Mouse (Mus musculus): ENCODE results near the gene Plekhg5. TPM values are rescaled to one million over a fixed set of nuclear protein-coding genes. Genes with fewer than 3 reads are reported as not detected.

Plekhg5 gene
- polyA plus RNA-seq, 1 experiment: 22.0 TPM

DNA sequence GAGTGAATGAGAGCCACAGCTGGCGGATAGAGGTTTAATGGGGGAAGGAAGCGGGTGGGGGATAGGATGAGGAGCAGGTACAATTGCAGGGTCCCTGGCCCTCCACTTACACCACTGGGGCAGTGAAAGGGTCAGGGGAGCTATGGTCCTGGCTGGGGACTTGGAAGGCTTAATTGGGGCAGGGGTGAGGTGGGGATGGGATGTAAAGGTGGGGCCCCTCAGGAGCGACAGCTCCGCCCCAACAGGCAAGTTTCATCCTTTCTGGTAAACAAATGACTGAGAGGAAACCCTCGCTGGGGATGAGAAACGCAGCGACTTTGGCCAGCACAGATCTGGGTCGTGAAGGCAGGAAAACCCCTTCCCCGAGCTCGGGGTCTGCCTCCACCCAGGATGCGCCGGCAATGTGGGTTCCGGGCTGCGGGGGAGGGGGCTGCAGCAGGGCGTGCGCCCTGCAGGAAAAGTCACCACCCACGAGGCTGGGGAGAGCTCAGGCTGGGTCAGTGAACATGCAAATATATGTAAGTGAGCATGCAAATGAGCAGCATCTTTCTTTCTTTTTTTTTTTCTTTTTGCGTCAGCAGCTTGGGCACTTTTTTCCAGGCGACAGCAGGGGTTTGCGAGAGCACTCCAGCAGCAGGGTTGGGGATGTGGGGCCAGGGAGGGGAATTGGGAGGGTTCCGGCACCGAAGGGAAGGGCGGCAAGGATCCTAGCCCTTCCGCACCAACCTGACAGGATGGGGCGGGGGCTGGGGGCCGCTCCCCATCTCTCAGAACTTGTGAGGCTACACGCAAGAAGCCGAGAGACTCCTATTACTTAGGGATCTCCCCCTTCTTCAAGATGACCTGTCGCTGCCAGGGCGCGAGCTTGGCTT lies 48.2 kb downstream of the Plekhg5 start:
- Histone ChIP-seq H3K4me1 (replicated peaks; ENCODE audit: control insufficient read depth, insufficient read depth, low read length) (peaks cover 46% of the 10 kb centered on the region), H3K4me3 (ENCODE audit: control insufficient read depth, insufficient read depth, low read length) (peak overlapping the region; percentile 37), H3K27ac (ENCODE audit: control insufficient read depth, insufficient read depth, low read length) (peak overlapping the region; percentile 13; the same call in 1 of the 2 replicates), H3K27me3 (ENCODE audit: control insufficient read depth, insufficient read depth, low read length) (peaks cover 7% of the 10 kb centered on the region; the same call in 1 of the 2 replicates), H3K36me3 (ENCODE audit: control insufficient read depth, insufficient read depth, low read length) (no peaks in the 10 kb centered on the region)
- TF ChIP-seq CTCF (IDR thresholded peaks at IDR 0.05; ENCODE audit: borderline replicate concordance, control insufficient read depth, extremely low read depth, insufficient read depth, low read length, poor library complexity) (no peak), POLR2A (IDR thresholded peaks at IDR 0.05; ENCODE audit: control insufficient read depth, extremely low read depth, insufficient read depth, low read length, poor library complexity) (no peak)
- peak; percentile 45 for DNase-seq
- 6% methylated on average over 31 of the region's 31 CpGs for WGBS

DNA sequence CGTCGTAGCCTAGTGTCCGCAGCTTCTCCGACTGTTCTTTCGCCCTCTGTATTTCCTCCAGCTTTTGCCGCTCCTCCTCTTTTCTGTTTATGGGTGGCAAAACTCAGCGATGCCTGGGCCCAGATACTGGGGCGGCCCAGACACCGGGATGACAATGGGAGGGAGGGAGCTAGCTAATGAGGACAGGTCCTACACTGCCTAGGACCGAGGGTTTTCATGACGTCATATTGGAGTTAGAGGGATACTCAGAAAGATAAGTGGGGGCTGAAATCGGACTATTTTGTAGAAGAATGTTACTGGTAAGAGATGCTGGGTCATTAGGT lies 48.8 kb downstream of the Plekhg5 start:
- peak overlapping the region; percentile 13; the same call in 1 of the 2 replicates for H3K27ac ChIP-seq (ENCODE audit: control insufficient read depth, insufficient read depth, low read length)
- DNase-seq: no peak

DNA sequence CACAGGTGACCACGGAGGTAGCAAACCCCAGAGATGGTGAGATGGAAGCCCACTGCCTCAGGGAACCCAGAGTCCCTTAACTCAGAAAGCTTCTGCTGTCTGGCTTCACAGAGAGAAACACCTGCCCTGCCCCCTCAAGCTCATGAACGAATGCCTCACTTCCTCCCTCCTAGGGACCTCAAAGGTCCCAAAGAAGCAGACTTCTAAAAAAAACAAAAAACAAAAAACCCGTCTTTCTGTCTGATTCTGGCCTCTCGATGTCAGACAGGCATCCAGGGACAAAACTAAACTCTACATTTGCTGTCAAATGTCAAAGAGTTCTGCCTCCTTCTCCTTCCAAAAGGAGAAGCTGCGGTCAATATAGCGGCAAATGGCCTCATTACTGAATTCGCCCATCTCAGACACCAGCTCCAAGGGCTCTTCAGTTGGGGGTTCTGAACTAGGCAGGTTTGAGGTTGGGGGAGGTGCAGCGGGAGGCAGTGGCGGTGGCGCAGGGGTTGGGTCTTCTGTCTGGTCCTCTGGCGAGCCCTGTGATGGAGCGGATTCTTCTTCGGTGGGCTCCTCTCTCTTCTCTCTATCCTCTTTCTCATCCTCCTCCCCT lies 52.2 kb downstream of the Plekhg5 start:
- H3K4me1 ChIP-seq (replicated peaks; ENCODE audit: control insufficient read depth, insufficient read depth, low read length): peaks cover 36% of the 10 kb centered on the region
- WGBS: 4% methylated on average over 13 of the region's 13 CpGs
- no peak for DNase-seq
- H3K27me3 ChIP-seq (ENCODE audit: control insufficient read depth, insufficient read depth, low read length): peaks cover 18% of the 10 kb centered on the region; the same call in 1 of the 2 replicates
- H3K36me3 ChIP-seq (ENCODE audit: control insufficient read depth, insufficient read depth, low read length): no peaks in the 10 kb centered on the region
- TF ChIP-seq CTCF (IDR thresholded peaks at IDR 0.05; ENCODE audit: borderline replicate concordance, control insufficient read depth, extremely low read depth, insufficient read depth, low read length, poor library complexity) (no peak), POLR2A (IDR thresholded peaks at IDR 0.05; ENCODE audit: control insufficient read depth, extremely low read depth, insufficient read depth, low read length, poor library complexity) (no peak)
- H3K27ac ChIP-seq (ENCODE audit: control insufficient read depth, insufficient read depth, low read length): peak overlapping the region; percentile 56
- peak overlapping the region; percentile 49 for H3K4me3 ChIP-seq (ENCODE audit: control insufficient read depth, insufficient read depth, low read length)

More for the DNA sequence above, 48.8 kb downstream of the Plekhg5 start:
- 5% methylated on average over 12 of the region's 12 CpGs for WGBS
- Histone ChIP-seq H3K36me3 (ENCODE audit: control insufficient read depth, insufficient read depth, low read length) (no peaks in the 10 kb centered on the region), H3K4me1 (replicated peaks; ENCODE audit: control insufficient read depth, insufficient read depth, low read length) (peaks cover 43% of the 10 kb centered on the region), H3K4me3 (ENCODE audit: control insufficient read depth, insufficient read depth, low read length) (peak overlapping the region; percentile 37), H3K27me3 (ENCODE audit: control insufficient read depth, insufficient read depth, low read length) (peaks cover 10% of the 10 kb centered on the region; the same call in 1 of the 2 replicates)
- TF ChIP-seq CTCF (IDR thresholded peaks at IDR 0.05; ENCODE audit: borderline replicate concordance, control insufficient read depth, extremely low read depth, insufficient read depth, low read length, poor library complexity) (no peak), POLR2A (IDR thresholded peaks at IDR 0.05; ENCODE audit: control insufficient read depth, extremely low read depth, insufficient read depth, low read length, poor library complexity) (no peak)

DNA sequence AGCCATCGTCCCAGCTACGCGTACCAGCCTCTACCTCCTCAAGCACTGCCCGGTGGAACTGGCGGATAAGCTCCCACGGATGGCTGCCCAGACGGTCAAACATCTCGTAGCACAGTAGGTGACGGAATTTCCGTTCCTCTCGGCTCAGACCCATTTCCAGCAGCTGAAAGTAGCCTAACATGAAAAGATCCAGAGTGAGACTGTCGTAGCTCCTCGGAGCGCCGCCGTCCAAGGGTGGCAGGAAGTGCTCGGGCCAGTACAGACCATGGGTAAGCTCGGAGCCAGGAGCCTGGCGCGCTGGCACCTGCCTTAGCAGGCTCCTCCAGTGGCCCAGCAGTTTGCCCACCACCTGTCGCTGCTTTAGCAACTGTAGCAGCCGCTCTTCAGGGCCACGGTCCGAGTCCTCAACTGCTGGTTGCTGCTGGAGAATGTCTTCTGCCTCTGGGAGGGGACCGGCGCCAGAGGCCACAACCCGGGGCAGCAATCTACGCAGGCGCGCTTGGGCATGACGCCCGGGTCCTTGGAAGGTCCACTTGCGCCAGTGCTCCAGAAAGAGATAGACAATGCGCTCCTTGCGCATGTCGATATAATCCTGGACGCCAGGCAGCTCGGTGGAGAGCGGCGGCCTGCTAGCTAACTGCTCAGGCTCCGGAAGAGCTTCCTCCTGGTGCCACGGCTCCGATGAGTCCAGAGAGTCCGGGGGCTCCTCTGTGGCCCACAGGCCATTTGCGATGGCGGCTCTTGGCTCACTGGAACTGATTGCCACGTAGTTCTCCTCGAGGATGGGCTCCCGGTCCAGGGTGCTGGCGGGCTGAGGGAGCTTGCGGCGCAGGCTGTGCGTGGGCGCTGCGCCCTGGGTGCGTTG lies 53.1 kb downstream of the Plekhg5 start:
- peaks cover 18% of the 10 kb centered on the region; the same call in 1 of the 2 replicates for H3K27me3 ChIP-seq (ENCODE audit: control insufficient read depth, insufficient read depth, low read length)
- 0 out of 2 replicates have a peak, but pooled peaks have one; percentile 18 for TF ChIP-seq POLR2A (IDR thresholded peaks at IDR 0.05; ENCODE audit: control insufficient read depth, extremely low read depth, insufficient read depth, low read length, poor library complexity)
- TF ChIP-seq CTCF (IDR thresholded peaks at IDR 0.05; ENCODE audit: borderline replicate concordance, control insufficient read depth, extremely low read depth, insufficient read depth, low read length, poor library complexity): no peak
- peaks cover 31% of the 10 kb centered on the region for H3K4me1 ChIP-seq (replicated peaks; ENCODE audit: control insufficient read depth, insufficient read depth, low read length)
- H3K27ac ChIP-seq (ENCODE audit: control insufficient read depth, insufficient read depth, low read length): peak overlapping the region; percentile 56; the same call in 1 of the 2 replicates
- H3K36me3 ChIP-seq (ENCODE audit: control insufficient read depth, insufficient read depth, low read length): no peaks in the 10 kb centered on the region
- 7% methylated on average over 56 of the region's 56 CpGs for WGBS
- peak overlapping the region; percentile 49 for H3K4me3 ChIP-seq (ENCODE audit: control insufficient read depth, insufficient read depth, low read length)
- DNase-seq: no peak

DNA sequence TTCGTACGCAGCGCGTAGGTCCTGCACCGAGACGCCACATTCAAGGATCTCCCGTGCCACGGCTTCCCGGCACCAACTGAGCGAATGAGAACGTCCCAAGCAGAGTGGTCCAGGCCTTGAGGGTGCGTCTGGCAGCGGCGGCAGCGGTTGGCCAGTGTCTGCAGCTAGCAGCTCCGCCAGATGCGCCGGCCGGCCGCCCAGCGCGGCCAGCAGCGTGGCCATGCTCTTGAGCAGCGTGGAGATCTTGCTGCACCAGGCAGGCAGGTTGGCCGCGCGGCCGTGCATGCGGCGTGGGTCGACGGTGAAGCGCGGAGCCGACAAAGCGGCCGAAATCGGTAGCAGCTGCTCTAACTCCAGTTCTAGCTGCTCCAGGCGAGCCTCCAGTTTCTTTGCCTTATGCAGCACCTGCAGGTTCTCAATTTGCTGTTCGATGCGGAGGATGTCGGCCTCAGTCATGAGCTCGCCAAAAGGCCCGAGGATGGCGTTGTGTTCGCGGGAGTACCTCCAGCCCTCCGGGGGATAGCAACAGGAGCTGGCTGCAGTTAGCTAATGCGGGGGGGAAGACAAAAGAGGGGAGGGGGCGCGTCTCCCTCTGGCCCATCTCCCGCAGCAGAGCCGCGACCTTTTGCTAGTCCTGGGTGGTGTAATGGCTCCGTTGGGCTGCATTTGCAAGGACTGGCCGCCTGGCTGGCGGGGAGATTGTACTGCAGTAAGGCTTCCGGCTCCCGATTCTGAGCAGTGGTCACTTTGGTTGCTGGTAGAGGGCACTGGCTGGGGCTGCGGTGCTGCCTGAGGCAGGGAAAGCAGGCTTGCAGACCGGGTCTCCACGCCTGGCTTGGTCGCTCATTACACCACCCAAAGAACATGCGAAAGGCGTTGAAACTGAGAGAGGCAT lies 54.0 kb downstream of the Plekhg5 start:
- peaks cover 14% of the 10 kb centered on the region; the same call in 1 of the 2 replicates for H3K27me3 ChIP-seq (ENCODE audit: control insufficient read depth, insufficient read depth, low read length)
- TF ChIP-seq POLR2A (IDR thresholded peaks at IDR 0.05; ENCODE audit: control insufficient read depth, extremely low read depth, insufficient read depth, low read length, poor library complexity) (0 out of 2 replicates have a peak, but pooled peaks have one; percentile 5), CTCF (IDR thresholded peaks at IDR 0.05; ENCODE audit: borderline replicate concordance, control insufficient read depth, extremely low read depth, insufficient read depth, low read length, poor library complexity) (no peak)
- WGBS: 22% methylated on average over 64 of the region's 65 CpGs
- H3K36me3 ChIP-seq (ENCODE audit: control insufficient read depth, insufficient read depth, low read length): no peaks in the 10 kb centered on the region
- H3K4me1 ChIP-seq (replicated peaks; ENCODE audit: control insufficient read depth, insufficient read depth, low read length): peaks cover 28% of the 10 kb centered on the region
- H3K27ac ChIP-seq (ENCODE audit: control insufficient read depth, insufficient read depth, low read length): no peak overlapping the region
- DNase-seq: no peak
- H3K4me3 ChIP-seq (ENCODE audit: control insufficient read depth, insufficient read depth, low read length): peak overlapping the region; percentile 49
